Mouse (Mus musculus): ENCODE data around the gene BC048562. TPM values are rescaled to one million over a fixed set of nuclear protein-coding genes. Genes with fewer than 3 reads are reported as not detected.

Gene BC048562
- polyA plus RNA-seq, 1 experiment from 2014 or later = not detected

GRCm38 (mm10) chr9:108439176-108439575 is 2.9 kb downstream of the BC048562 start:
- Histone ChIP-seq H3K4me2 (replicated peaks; ENCODE audit: low read depth, low read length) (no peak overlapping the region), H3K36me3 (ENCODE audit: control insufficient read depth, insufficient read depth, low read length) (no peaks in the 10 kb centered on the region), H3K4me3 (ENCODE audit: low read depth, low read length) (no peak overlapping the region), H3K27me3 (ENCODE audit: control insufficient read depth, insufficient read depth, low read length) (no peaks in the 10 kb centered on the region), H3K9ac (replicated peaks; ENCODE audit: low read depth, low read length) (no peak overlapping the region), H3K27ac (ENCODE audit: low read length) (no peak overlapping the region), H3K4me1 (ENCODE audit: control insufficient read depth, insufficient read depth, low read length) (no peaks in the 10 kb centered on the region), H3K9me3 (ENCODE audit: control insufficient read depth, low read depth, low read length) (no peaks in the 10 kb centered on the region)
- 77% methylated on average over 6 of the region's 6 CpGs for WGBS
- ATAC-seq (ENCODE audit: insufficient number of reproducible peaks, insufficient read depth, low FRiP score, low read depth) = no peak

DNA sequence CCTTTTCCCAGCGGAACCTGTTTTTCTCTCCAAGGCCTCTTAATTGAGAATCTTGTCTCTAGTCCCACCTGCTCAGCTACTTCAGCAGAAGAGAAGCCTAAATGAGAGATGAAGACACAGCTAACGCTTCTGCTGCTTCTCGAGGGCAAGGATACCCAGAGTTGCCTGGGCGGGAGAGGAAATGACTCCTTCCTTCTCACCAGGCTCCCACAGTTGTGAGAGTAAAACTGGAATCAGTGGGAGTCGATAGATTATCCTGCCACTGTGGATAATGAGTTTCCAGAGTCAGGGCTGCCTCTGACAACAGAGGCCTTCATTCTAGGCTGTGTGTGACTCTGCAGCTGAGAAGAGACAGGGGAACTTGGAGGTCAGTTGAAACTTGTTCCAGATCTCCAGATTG is 4.2 kb downstream of the BC048562 start:
- H3K36me3 ChIP-seq (ENCODE audit: control insufficient read depth, insufficient read depth, low read length) = no peaks in the 10 kb centered on the region
- no peak overlapping the region for H3K9ac ChIP-seq (replicated peaks; ENCODE audit: low read depth, low read length)
- H3K9me3 ChIP-seq (ENCODE audit: control insufficient read depth, low read depth, low read length) = no peaks in the 10 kb centered on the region
- H3K27me3 ChIP-seq (ENCODE audit: control insufficient read depth, insufficient read depth, low read length) = no peaks in the 10 kb centered on the region
- H3K4me3 ChIP-seq (ENCODE audit: low read depth, low read length) = no peak overlapping the region
- ATAC-seq (ENCODE audit: insufficient number of reproducible peaks, insufficient read depth, low FRiP score, low read depth) = no peak
- no peak overlapping the region for H3K4me2 ChIP-seq (replicated peaks; ENCODE audit: low read depth, low read length)
- no peaks in the 10 kb centered on the region for H3K4me1 ChIP-seq (ENCODE audit: control insufficient read depth, insufficient read depth, low read length)
- 70% methylated on average over 5 of the region's 5 CpGs for WGBS
- no peak overlapping the region for H3K27ac ChIP-seq (ENCODE audit: low read length)

GRCm38 (mm10) chr9:108441236-108441919 is 5.1 kb downstream of the BC048562 start:
- H3K27ac ChIP-seq (ENCODE audit: low read length) = no peak overlapping the region
- H3K4me1 ChIP-seq (ENCODE audit: control insufficient read depth, insufficient read depth, low read length) = no peaks in the 10 kb centered on the region
- no peak overlapping the region for H3K4me3 ChIP-seq (ENCODE audit: low read depth, low read length)
- no peaks in the 10 kb centered on the region for H3K36me3 ChIP-seq (ENCODE audit: control insufficient read depth, insufficient read depth, low read length)
- no peak overlapping the region for H3K4me2 ChIP-seq (replicated peaks; ENCODE audit: low read depth, low read length)
- WGBS = 88% methylated on average over 11 of the region's 11 CpGs
- no peaks in the 10 kb centered on the region for H3K9me3 ChIP-seq (ENCODE audit: control insufficient read depth, low read depth, low read length)
- H3K9ac ChIP-seq (replicated peaks; ENCODE audit: low read depth, low read length) = no peak overlapping the region
- ATAC-seq (ENCODE audit: insufficient number of reproducible peaks, insufficient read depth, low FRiP score, low read depth) = no peak
- H3K27me3 ChIP-seq (ENCODE audit: control insufficient read depth, insufficient read depth, low read length) = no peaks in the 10 kb centered on the region

DNA sequence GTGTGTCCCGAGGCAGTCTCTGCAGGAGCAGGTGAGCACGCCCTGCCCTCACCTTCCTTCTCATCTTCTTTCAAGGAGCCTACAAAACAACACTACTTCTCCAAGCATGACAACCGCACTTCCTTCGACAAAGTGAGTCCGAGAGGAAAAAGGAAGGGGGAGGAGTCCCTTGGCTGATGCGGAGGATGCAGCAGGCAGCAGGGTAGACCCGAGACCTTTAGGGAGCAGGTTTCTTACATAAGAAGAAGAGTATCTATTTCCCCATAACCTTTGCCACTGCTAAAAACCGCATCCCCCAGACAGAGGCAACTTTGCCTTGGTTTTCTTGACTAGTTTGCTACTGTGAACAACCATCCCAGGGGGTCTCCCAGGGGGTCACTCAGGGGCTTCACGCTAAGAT is 8.8 kb downstream of the BC048562 start:
- ATAC-seq (ENCODE audit: insufficient number of reproducible peaks, insufficient read depth, low FRiP score, low read depth) = no peak
- H3K9ac ChIP-seq (replicated peaks; ENCODE audit: low read depth, low read length) = no peak overlapping the region
- H3K4me2 ChIP-seq (replicated peaks; ENCODE audit: low read depth, low read length) = no peak overlapping the region
- H3K36me3 ChIP-seq (ENCODE audit: control insufficient read depth, insufficient read depth, low read length) = peaks cover 7% of the 10 kb centered on the region; the same call in 1 of the 2 replicates
- H3K9me3 ChIP-seq (ENCODE audit: control insufficient read depth, low read depth, low read length) = no peaks in the 10 kb centered on the region
- H3K27ac ChIP-seq (ENCODE audit: low read length) = no peak overlapping the region
- peaks cover 9% of the 10 kb centered on the region for H3K4me1 ChIP-seq (ENCODE audit: control insufficient read depth, insufficient read depth, low read length)
- WGBS = 59% methylated on average over 9 of the region's 9 CpGs
- no peaks in the 10 kb centered on the region for H3K27me3 ChIP-seq (ENCODE audit: control insufficient read depth, insufficient read depth, low read length)
- H3K4me3 ChIP-seq (ENCODE audit: low read depth, low read length) = no peak overlapping the region

GRCm38 (mm10) chr9:108449860-108450259 is 13.6 kb downstream of the BC048562 start:
- WGBS = 41% methylated on average over 4 of the region's 4 CpGs
- H3K9ac ChIP-seq (replicated peaks; ENCODE audit: low read depth, low read length) = no peak overlapping the region
- peak overlapping the region; percentile 56; the same call in 1 of the 2 replicates for H3K27ac ChIP-seq (ENCODE audit: low read length)

GRCm38 (mm10) chr9:108450292-108451169 is 14.2 kb downstream of the BC048562 start:
- no peaks in the 10 kb centered on the region for H3K27me3 ChIP-seq (ENCODE audit: control insufficient read depth, insufficient read depth, low read length)
- H3K4me1 ChIP-seq (ENCODE audit: control insufficient read depth, insufficient read depth, low read length) = peaks cover 30% of the 10 kb centered on the region
- peak overlapping the region; percentile 52 for H3K4me2 ChIP-seq (replicated peaks; ENCODE audit: low read depth, low read length)
- peaks cover 7% of the 10 kb centered on the region; the same call in 1 of the 2 replicates for H3K36me3 ChIP-seq (ENCODE audit: control insufficient read depth, insufficient read depth, low read length)
- 54% methylated on average over 21 of the region's 21 CpGs for WGBS
- ATAC-seq (ENCODE audit: insufficient number of reproducible peaks, insufficient read depth, low FRiP score, low read depth) = peak; percentile 39
- H3K4me3 ChIP-seq (ENCODE audit: low read depth, low read length) = peak overlapping the region; percentile 18
- peak overlapping the region; percentile 56; the same call in 1 of the 2 replicates for H3K27ac ChIP-seq (ENCODE audit: low read length)
- peak overlapping the region; percentile 10; the same call in 1 of the 2 replicates for H3K9ac ChIP-seq (replicated peaks; ENCODE audit: low read depth, low read length)
- no peaks in the 10 kb centered on the region for H3K9me3 ChIP-seq (ENCODE audit: control insufficient read depth, low read depth, low read length)

More at GRCm38 (mm10) chr9:108449860-108450259, 13.6 kb downstream of the BC048562 start:
- H3K27me3 ChIP-seq (ENCODE audit: control insufficient read depth, insufficient read depth, low read length) = no peaks in the 10 kb centered on the region
- peaks cover 7% of the 10 kb centered on the region; the same call in 1 of the 2 replicates for H3K36me3 ChIP-seq (ENCODE audit: control insufficient read depth, insufficient read depth, low read length)
- no peaks in the 10 kb centered on the region for H3K9me3 ChIP-seq (ENCODE audit: control insufficient read depth, low read depth, low read length)
- H3K4me2 ChIP-seq (replicated peaks; ENCODE audit: low read depth, low read length) = peak overlapping the region; percentile 52
- H3K4me3 ChIP-seq (ENCODE audit: low read depth, low read length) = 0 out of 2 replicates have a peak overlapping the region, but pooled peaks have one; percentile 1
- no peak for ATAC-seq (ENCODE audit: insufficient number of reproducible peaks, insufficient read depth, low FRiP score, low read depth)
- H3K4me1 ChIP-seq (ENCODE audit: control insufficient read depth, insufficient read depth, low read length) = peaks cover 30% of the 10 kb centered on the region

DNA sequence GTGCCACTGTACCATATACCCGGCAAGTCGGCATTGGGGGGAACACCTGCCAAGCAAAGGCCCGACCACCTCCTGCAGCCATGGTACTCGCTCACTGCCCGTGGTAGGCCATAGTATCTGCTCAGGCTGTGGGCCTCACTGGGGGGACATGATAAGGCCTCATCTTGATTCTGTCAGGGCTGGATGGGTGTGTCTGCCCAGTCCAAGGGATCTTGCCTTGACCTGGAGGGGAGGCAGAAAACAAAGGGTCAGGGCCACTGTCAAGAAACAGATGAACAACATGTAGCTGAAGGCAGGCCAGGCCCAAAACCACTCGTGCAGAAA is 14.8 kb downstream of the BC048562 start:
- peak overlapping the region; percentile 52 for H3K4me2 ChIP-seq (replicated peaks; ENCODE audit: low read depth, low read length)
- no peaks in the 10 kb centered on the region for H3K9me3 ChIP-seq (ENCODE audit: control insufficient read depth, low read depth, low read length)
- H3K27ac ChIP-seq (ENCODE audit: low read length) = peak overlapping the region; percentile 56; the same call in 1 of the 2 replicates
- H3K4me3 ChIP-seq (ENCODE audit: low read depth, low read length) = peak overlapping the region; percentile 18
- peaks cover 30% of the 10 kb centered on the region for H3K4me1 ChIP-seq (ENCODE audit: control insufficient read depth, insufficient read depth, low read length)
- H3K9ac ChIP-seq (replicated peaks; ENCODE audit: low read depth, low read length) = no peak overlapping the region
- peaks cover 7% of the 10 kb centered on the region; the same call in 1 of the 2 replicates for H3K36me3 ChIP-seq (ENCODE audit: control insufficient read depth, insufficient read depth, low read length)
- H3K27me3 ChIP-seq (ENCODE audit: control insufficient read depth, insufficient read depth, low read length) = no peaks in the 10 kb centered on the region
- 79% methylated on average over 6 of the region's 6 CpGs for WGBS
- ATAC-seq (ENCODE audit: insufficient number of reproducible peaks, insufficient read depth, low FRiP score, low read depth) = no peak

DNA sequence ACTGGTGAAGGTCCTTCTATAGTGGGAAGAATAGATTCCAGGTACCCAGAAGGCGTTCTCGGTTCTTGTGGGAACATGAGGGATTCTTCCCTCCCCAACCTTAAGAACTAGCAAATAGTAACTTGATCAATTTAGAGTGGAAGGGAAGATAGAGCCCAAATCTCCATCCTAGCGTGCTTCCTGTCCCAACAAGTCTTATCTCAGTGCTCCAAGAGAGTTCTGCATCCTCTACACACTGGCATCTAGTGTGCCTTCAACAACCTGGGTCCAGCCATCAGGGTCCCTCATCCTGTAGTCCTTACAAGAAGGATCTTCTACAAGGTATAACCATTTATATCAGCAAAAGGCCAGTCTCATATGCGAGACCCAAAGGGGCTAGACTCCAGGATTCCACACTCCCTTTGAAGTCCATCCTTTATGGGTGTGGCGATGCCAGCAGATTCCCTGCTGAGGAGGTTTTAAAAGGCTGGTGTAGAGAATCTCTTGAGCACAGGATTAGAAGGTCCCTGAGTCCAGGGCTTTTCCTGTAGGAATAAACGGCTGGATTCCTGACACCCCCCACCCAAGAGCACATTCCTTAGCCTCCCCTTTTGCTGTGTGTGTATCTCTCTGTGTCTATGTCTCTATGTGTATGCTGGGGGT is 15.4 kb downstream of the BC048562 start:
- Histone ChIP-seq H3K9ac (replicated peaks; ENCODE audit: low read depth, low read length) (peak overlapping the region; percentile 31), H3K9me3 (ENCODE audit: control insufficient read depth, low read depth, low read length) (no peaks in the 10 kb centered on the region), H3K36me3 (ENCODE audit: control insufficient read depth, insufficient read depth, low read length) (peaks cover 7% of the 10 kb centered on the region; the same call in 1 of the 2 replicates), H3K4me2 (replicated peaks; ENCODE audit: low read depth, low read length) (peak overlapping the region; percentile 52), H3K27ac (ENCODE audit: low read length) (peak overlapping the region; percentile 84), H3K27me3 (ENCODE audit: control insufficient read depth, insufficient read depth, low read length) (no peaks in the 10 kb centered on the region), H3K4me1 (ENCODE audit: control insufficient read depth, insufficient read depth, low read length) (peaks cover 30% of the 10 kb centered on the region), H3K4me3 (ENCODE audit: low read depth, low read length) (peak overlapping the region; percentile 50)
- 48% methylated on average over 6 of the region's 6 CpGs for WGBS
- ATAC-seq (ENCODE audit: insufficient number of reproducible peaks, insufficient read depth, low FRiP score, low read depth) = no peak
